Mouse (Mus musculus): ENCODE data around the gene Stx16. TPM values are rescaled to one million over a fixed set of nuclear protein-coding genes. Genes with fewer than 3 reads are reported as not detected.

Stx16 gene
- total RNA-seq (2012; rRNA removed) (13.5 and 14.8 TPM in 2 replicates), polyA plus RNA-seq (2012; ENCODE audit: insufficient read depth in 1 of 2, insufficient read length in 2 of 2, low read depth in 1 of 2, low replicate concordance in 2 of 2, missing spikeins in 1 of 2) (10 to 100 TPM in 1 of 2 experiments, not detected in 1; 22.3 TPM)

- Histone ChIP-seq H3K27me3 (ENCODE audit: control insufficient read depth in 1 of 2, insufficient read depth in 2 of 2, low read length in 2 of 2) (no peaks in the 10 kb centered on the region), H3K4me1 (ENCODE audit: control insufficient read depth in 1 of 2, insufficient read depth in 2 of 2, low read length in 2 of 2) (peaks cover 3 to 4% of the 10 kb centered on the region in 2 experiments; a peak in 2 of 4 replicates), H3K4me3 (ENCODE audit: control insufficient read depth in 1 of 2, insufficient read depth in 1 of 2, low read depth in 2 of 2, low read length in 2 of 2) (peak within 1 kb of the TSS; percentile 55 to 73), H3K9me3 (replicated peaks; ENCODE audit: insufficient read depth, low read length) (no peaks in the 10 kb centered on the region), H3K9ac (ENCODE audit: control insufficient read depth, low read depth, low read length, poor library complexity, severe bottlenecking) (peak within 1 kb of the TSS; percentile 89), H3K36me3 (ENCODE audit: control insufficient read depth in 1 of 2, insufficient read depth in 2 of 2, low read length in 2 of 2) (peaks cover 0 to 14% of the 10 kb centered on the region in 2 experiments; a peak in 2 of 4 replicates), H3K27ac (ENCODE audit: control insufficient read depth, low read depth, low read length) (peak within 1 kb of the TSS; percentile 79), H3K79me2 (ENCODE audit: control insufficient read depth, insufficient read depth, low read length, poor library complexity) (peaks cover 29% of the 10 kb centered on the region)
- TF ChIP-seq MYB (IDR thresholded peaks at IDR 0.05; ENCODE audit: low read depth, low read length) (no peak), TAL1 (IDR thresholded peaks at IDR 0.05; ENCODE audit: low read length) (no peak), E2F4 (IDR thresholded peaks at IDR 0.05; ENCODE audit: borderline replicate concordance, low read depth, low read length) (no peak), MAX (IDR thresholded peaks at IDR 0.05; ENCODE audit: low read length) (no peak; the same call in 1 of the 2 replicates), MYC (IDR thresholded peaks at IDR 0.05; ENCODE audit: low read depth, low read length) (peak; percentile 15; the same call in 1 of the 2 replicates), NRF1 (IDR thresholded peaks at IDR 0.05; ENCODE audit: insufficient read depth, low read depth, low read length, poor library complexity, severe bottlenecking) (peak; percentile 21; the same call in 1 of the 2 replicates), KAT2A (conservative IDR thresholded peaks at IDR 0.05; ENCODE audit: low read depth, low read length) (no peak; the same call in 1 of the 2 replicates), GABPA (IDR thresholded peaks at IDR 0.05; ENCODE audit: low read depth, low read length) (no peak), NELFE (IDR thresholded peaks at IDR 0.05; ENCODE audit: low read depth, low read length) (peak; percentile 71), UBTF (IDR thresholded peaks at IDR 0.05; ENCODE audit: borderline replicate concordance, insufficient read depth, low read depth, low read length) (no peak), CTCF (IDR thresholded peaks at IDR 0.05 in 2 of 3, conservative IDR thresholded peaks at IDR 0.05 in 1 of 3; ENCODE audit: control insufficient read depth in 1 of 3, insufficient read depth in 1 of 3, low read depth in 2 of 3, low read length in 3 of 3, poor library complexity in 1 of 3, severe bottlenecking in 1 of 3) (peak; percentile 13 to 37 (median 29); a peak in 4 of 6 replicates), BHLHE40 (IDR thresholded peaks at IDR 0.05; ENCODE audit: borderline replicate concordance, low read depth, low read length) (no peak), ZC3H11A (IDR thresholded peaks at IDR 0.05; ENCODE audit: low read depth, low read length) (no peak), MXI1 (IDR thresholded peaks at IDR 0.05; ENCODE audit: low read depth, low read length) (peak; percentile 86; the same call in 1 of the 2 replicates), POLR2A (IDR thresholded peaks at IDR 0.05; ENCODE audit: control insufficient read depth in 1 of 2, insufficient read depth in 1 of 2, low read depth in 1 of 2, low read length in 2 of 2, poor library complexity in 1 of 2) (peak; percentile 12 to 63; a peak in 2 of 4 replicates), ZKSCAN1 (IDR thresholded peaks at IDR 0.05; ENCODE audit: low read depth, low read length) (no peak), MEF2A (IDR thresholded peaks at IDR 0.05; ENCODE audit: extremely low read depth, insufficient replicate concordance, low read depth, low read length, poor library complexity, severe bottlenecking) (no peak), ZNF384 (IDR thresholded peaks at IDR 0.05; ENCODE audit: low read depth, low read length) (peak; percentile 60), MAFK (IDR thresholded peaks at IDR 0.05; ENCODE audit: borderline replicate concordance, low read depth, low read length) (no peak), POLR2AphosphoS2 (IDR thresholded peaks at IDR 0.05; ENCODE audit: low read length) (no peak), CHD1 (IDR thresholded peaks at IDR 0.05; ENCODE audit: low read depth, low read length) (no peak), RCOR1 (IDR thresholded peaks at IDR 0.05; ENCODE audit: low read depth, low read length) (no peak), POLR2AphosphoS5 (IDR thresholded peaks at IDR 0.05; ENCODE audit: borderline replicate concordance, low read depth, low read length) (no peak), EP300 (IDR thresholded peaks at IDR 0.05; ENCODE audit: low read depth in 1 of 2, low read length in 2 of 2) (peak in 1 of 2 experiments; percentile 34; a peak in 2 of 4 replicates), ETS1 (IDR thresholded peaks at IDR 0.05; ENCODE audit: low read depth, low read length) (peak; percentile 26; the same call in 1 of the 2 replicates), TCF12 (IDR thresholded peaks at IDR 0.05; ENCODE audit: low read depth, low read length) (peak; percentile 73), MAZ (IDR thresholded peaks at IDR 0.05; ENCODE audit: low read depth, low read length) (0 out of 2 replicates have a peak, but pooled peaks have one; percentile 68), SMC3 (IDR thresholded peaks at IDR 0.05; ENCODE audit: low read depth, low read length) (no peak), TBP (IDR thresholded peaks at IDR 0.05; ENCODE audit: low read depth, low read length) (peak; percentile 68; the same call in 1 of the 2 replicates), HCFC1 (IDR thresholded peaks at IDR 0.05; ENCODE audit: low read depth, low read length) (peak; percentile 96), ZMIZ1 (IDR thresholded peaks at IDR 0.05; ENCODE audit: low read depth, low read length) (no peak), ELF1 (IDR thresholded peaks at IDR 0.05; ENCODE audit: low read depth, low read length) (peak; percentile 79), USF2 (IDR thresholded peaks at IDR 0.05; ENCODE audit: borderline replicate concordance in 1 of 2, insufficient read depth in 1 of 2, low read depth in 1 of 2, low read length in 2 of 2) (no peak), SIN3A (IDR thresholded peaks at IDR 0.05; ENCODE audit: low read length) (peak; percentile 97)
- DNase-seq (ENCODE audit: low read depth, low spot score) = peak; percentile 95
Measured at GRCm38 (mm10) chr2:174075673-174076432, at the start of gene Stx16. Stx16 (plus strand) TSS chr2:174076308.

Data from MEL (cell line).